Comparison of ENCODE assay signal across 12 mouse cellular contexts in genomic region chr3:38937159-38937558, GRCm38 (mm10). TPM values are rescaled to one million over a fixed set of nuclear protein-coding genes. Genes with fewer than 3 reads are reported as not detected.
DNase-seq lines count a peak whose midpoint lies in the region; ATAC-seq and TF ChIP-seq lines count a peak whose summit lies in the region.
"Had no signal": no experiment of that assay in that cellular context is flagged by ENCODE, and none has a peak within 500 bp of the region (broad histone marks: within the 10 kb centered on the region; RNA-seq: fewer than 3 reads in every experiment).

No protein-coding gene starts in this region.

- TF ChIP-seq CTCF in heart, adult 2 months (IDR thresholded peaks at IDR 0.05): no peak
- TF ChIP-seq CTCF in lung, adult 2 months (IDR thresholded peaks at IDR 0.05; ENCODE audit: insufficient read depth, low read length): no peak

- no peak overlapping the region for H3K4me2 ChIP-seq in stomach, embryonic 16.5 days (ENCODE audit: low read depth, low read length)

- peaks cover 15% of the 10 kb centered on the region for H3K36me3 ChIP-seq in heart, adult 2 months (ENCODE audit: control insufficient read depth, insufficient read depth, low read length)
- H3K36me3 ChIP-seq in heart, embryonic 10.5 days: no peaks in the 10 kb centered on the region
- H3K36me3 ChIP-seq in stomach, embryonic 16.5 days (ENCODE audit: control insufficient read depth, insufficient read depth, low read length): no peaks in the 10 kb centered on the region
- H3K36me3 ChIP-seq in midbrain, embryonic 10.5 days: peaks cover 7% of the 10 kb centered on the region; the same call in 1 of the 2 replicates

- DNase-seq in heart, adult 2 months: peak in 1 of 2 experiments; percentile 49
- no peak for DNase-seq in heart, embryonic 10.5 days (ENCODE audit: low spot score)
- DNase-seq in lung, postnatal 10 days: peak; percentile 10
- no peak for DNase-seq in lung, adult 2 months
- DNase-seq in kidney, adult 8-10 months: peak; percentile 29 to 33
- no peak for DNase-seq in left cerebral cortex, postnatal 25 days (ENCODE audit: low spot score in 2 of 2)
- DNase-seq in midbrain, embryonic 10.5 days (ENCODE audit: low spot score): no peak
- DNase-seq: layer of hippocampus, postnatal 36 days; thymus, postnatal 4 days had no signal

- 53% methylated on average over 8 of the region's 8 CpGs for WGBS in heart, adult 2 months
- WGBS in heart, embryonic 10.5 days: 72% methylated on average over 8 of the region's 8 CpGs
- 44% methylated on average over 8 of the region's 8 CpGs for WGBS in lung, adult 2 months
- WGBS in stomach, embryonic 16.5 days: 49% methylated on average over 8 of the region's 8 CpGs
- WGBS in midbrain, embryonic 10.5 days: 86% methylated on average over 8 of the region's 8 CpGs

- intact Hi-C loops in heart, adult 2 months (cut with DNase I): loop anchor here (2.0 to 5.0 kb wide), 3 partner anchors 14 to 285 kb away; no protein-coding TSS in a partner anchor
- intact Hi-C loops in left cerebral cortex, postnatal 25 days (cut with DNase I): no loop called here

- no peaks in the 10 kb centered on the region for H3K9me3 ChIP-seq in heart, embryonic 10.5 days
- H3K9me3 ChIP-seq in stomach, embryonic 16.5 days (replicated peaks; ENCODE audit: control insufficient read depth, low read length): no peaks in the 10 kb centered on the region
- H3K9me3 ChIP-seq in midbrain, embryonic 10.5 days (replicated peaks): no peaks in the 10 kb centered on the region

- no peak overlapping the region for H3K4me3 ChIP-seq in heart, adult 2 months
- no peak overlapping the region for H3K4me3 ChIP-seq in heart, embryonic 10.5 days
- H3K4me3 ChIP-seq in lung, adult 2 months (replicated peaks; ENCODE audit: extremely low read depth, low read depth, low read length): no peak overlapping the region
- H3K4me3 ChIP-seq in stomach, embryonic 16.5 days (replicated peaks; ENCODE audit: low read length): no peak overlapping the region
- H3K4me3 ChIP-seq in midbrain, embryonic 10.5 days: no peak overlapping the region
- H3K4me3 ChIP-seq: erythroblast, embryonic 14.5 days had no signal

- TF ChIP-seq EP300 in heart, adult 2 months (IDR thresholded peaks at IDR 0.05; ENCODE audit: insufficient read depth, low read depth, low read length): peak; percentile 82

- H3K9ac ChIP-seq in heart, adult 2 months (ENCODE audit: low read depth, low read length): no peak overlapping the region
- no peak overlapping the region for H3K9ac ChIP-seq in stomach, embryonic 16.5 days (ENCODE audit: low read length)

- H3K27ac ChIP-seq in heart, adult 2 months: peak overlapping the region; percentile 71
- no peak overlapping the region for H3K27ac ChIP-seq in heart, embryonic 10.5 days
- peak overlapping the region; percentile 21; the same call in 1 of the 2 replicates for H3K27ac ChIP-seq in stomach, embryonic 16.5 days (ENCODE audit: low read length)
- H3K27ac ChIP-seq in midbrain, embryonic 10.5 days (replicated peaks): no peak overlapping the region

- H3K79me2 ChIP-seq in heart, adult 2 months (replicated peaks; ENCODE audit: control insufficient read depth, insufficient read depth, low read length): peaks cover 2% of the 10 kb centered on the region; the same call in 1 of the 2 replicates

- no peak; the same call in 1 of the 2 replicates for ATAC-seq in stomach, embryonic 16.5 days (ENCODE audit: insufficient read depth, low FRiP score)
- ATAC-seq: CD4-positive, CD25-positive, alpha-beta regulatory T cell, adult 4 months had no signal

- H3K4me1 ChIP-seq in heart, adult 2 months (ENCODE audit: control insufficient read depth, insufficient read depth, low read length): peaks cover 12% of the 10 kb centered on the region
- H3K4me1 ChIP-seq in heart, embryonic 10.5 days: peaks cover 7% of the 10 kb centered on the region; the same call in 1 of the 2 replicates
- H3K4me1 ChIP-seq in lung, adult 2 months (ENCODE audit: control insufficient read depth, insufficient read depth, low read length): peaks cover 8% of the 10 kb centered on the region
- H3K4me1 ChIP-seq in stomach, embryonic 16.5 days (ENCODE audit: control insufficient read depth, insufficient read depth, low read length): peaks cover 6% of the 10 kb centered on the region
- peaks cover 22% of the 10 kb centered on the region for H3K4me1 ChIP-seq in midbrain, embryonic 10.5 days

- H3K27me3 ChIP-seq in heart, adult 2 months (ENCODE audit: control insufficient read depth, insufficient read depth, low read length): no peaks in the 10 kb centered on the region
- H3K27me3 ChIP-seq in heart, embryonic 10.5 days (ENCODE audit: insufficient read depth, poor library complexity, severe bottlenecking): no peaks in the 10 kb centered on the region
- H3K27me3 ChIP-seq in stomach, embryonic 16.5 days (ENCODE audit: control insufficient read depth, insufficient read depth, low read length): no peaks in the 10 kb centered on the region
- no peaks in the 10 kb centered on the region for H3K27me3 ChIP-seq in midbrain, embryonic 10.5 days (ENCODE audit: low read depth, poor library complexity, severe bottlenecking)

- peak; percentile 29; the same call in 1 of the 2 replicates for TF ChIP-seq POLR2A in heart, adult 2 months (IDR thresholded peaks at IDR 0.05; ENCODE audit: insufficient read depth, low read depth, low read length)
- TF ChIP-seq POLR2A in lung, adult 2 months (IDR thresholded peaks at IDR 0.05; ENCODE audit: borderline replicate concordance, extremely low read depth, low read depth, low read length): no peak

RNA-seq across cellular contexts. Expression of gene Fat4, which starts 50.4 kb away (rescaled TPM):
- 1 to 10 TPM; 5.1 TPM for total RNA-seq in heart, adult 2 months (2021)
- polyA plus RNA-seq in heart, adult 2 months (2012; rRNA removed): 1.9 and 3.5 TPM in 2 replicates
- 2.6 and 3.9 TPM in 2 replicates for polyA plus RNA-seq in heart, embryonic 10.5 days (2016; fragmentation: Nextera tagmentation; extraction: Ambion mirVana)
- polyA plus RNA-seq in lung, adult 2 months (2012; rRNA removed): 4.2 and 5.3 TPM in 2 replicates
- 6.9 and 7.7 TPM in 2 replicates for polyA plus RNA-seq in stomach, embryonic 16.5 days (2015; fragmentation: Nextera tagmentation; extraction: Ambion mirVana)
- 10 to 100 TPM; 12.8 to 13.3 TPM for total RNA-seq in left cerebral cortex, postnatal 25 days (2021)
- 5.1 and 6.6 TPM in 2 replicates for polyA plus RNA-seq in midbrain, embryonic 10.5 days (2016; fragmentation: Nextera tagmentation; extraction: Ambion mirVana)
- polyA plus RNA-seq: CD4-positive, CD25-positive, alpha-beta regulatory T cell, adult 4 months; erythroblast, embryonic 14.5 days had no signal

Comparison
In these comparisons a context has a peak if more than half of its experiments do, and no peak if none do; other contexts are left out.
1. DNase-seq: peak in lung, postnatal 10 days (single experiment) and kidney, adult 8-10 months (2 of 2); none in heart, embryonic 10.5 days (single experiment), lung, adult 2 months (single experiment), left cerebral cortex, postnatal 25 days (0 of 2) and midbrain, embryonic 10.5 days (single experiment).
2. H3K27ac ChIP-seq: peak in heart, adult 2 months (single experiment) and stomach, embryonic 16.5 days (single experiment); none in heart, embryonic 10.5 days (single experiment) and midbrain, embryonic 10.5 days (single experiment).